Mouse (Mus musculus): ENCODE measurements at regions not wholly inside any gene's neighbourhood (a gene's known extent, or its start where the extent isn't known, plus 50 kb on each side); places are given as distances from the start of the nearest gene placed in this dataset.

DNA sequence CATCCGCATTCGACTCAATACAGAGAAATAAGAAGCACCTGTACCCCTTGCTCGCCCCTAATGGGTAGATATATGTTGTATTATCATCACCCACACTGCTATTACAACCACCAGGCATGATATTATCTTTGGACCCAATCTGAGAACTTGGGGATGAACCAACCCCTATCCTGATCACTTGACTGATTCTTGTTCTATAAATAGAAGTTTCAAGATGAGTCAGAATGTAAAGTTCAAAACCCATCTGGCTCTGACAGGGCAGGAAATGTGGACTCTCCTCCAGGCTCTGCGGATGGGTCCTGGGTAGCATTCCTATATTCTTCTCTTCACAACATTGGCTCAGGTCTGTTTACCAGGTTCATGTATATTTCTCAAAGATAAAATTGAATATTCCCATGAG is 61.9 kb upstream of the Pard3b start:
- DNase-seq (ENCODE audit: low spot score) (no peak), ATAC-seq (ENCODE audit: low FRiP score, low read depth) (no peak)
- H3K4me2 ChIP-seq (replicated peaks; ENCODE audit: low read depth, low read length, severe bottlenecking) = no peak overlapping the region
- WGBS = 89% methylated on average over 4 of the region's 4 CpGs
- H3K27me3 ChIP-seq (ENCODE audit: control insufficient read depth, insufficient read depth, low read length) = no peaks in the 10 kb centered on the region
- no peak for TF ChIP-seq POLR2A (IDR thresholded peaks at IDR 0.05; ENCODE audit: borderline replicate concordance, extremely low read depth, insufficient read depth, insufficient read length)
- H3K27ac ChIP-seq (replicated peaks; ENCODE audit: low read depth, low read length) = no peak overlapping the region
- H3K4me3 ChIP-seq (replicated peaks; ENCODE audit: low read length) = no peak overlapping the region
- H3K36me3 ChIP-seq (ENCODE audit: control insufficient read depth, insufficient read depth, low read length) = no peaks in the 10 kb centered on the region
- H3K9me3 ChIP-seq (ENCODE audit: control insufficient read depth, low read length) = no peaks in the 10 kb centered on the region
- no peaks in the 10 kb centered on the region for H3K4me1 ChIP-seq (ENCODE audit: control insufficient read depth, insufficient read depth, low read length)
- no peak overlapping the region for H3K9ac ChIP-seq (ENCODE audit: low read depth, low read length, severe bottlenecking)

DNA sequence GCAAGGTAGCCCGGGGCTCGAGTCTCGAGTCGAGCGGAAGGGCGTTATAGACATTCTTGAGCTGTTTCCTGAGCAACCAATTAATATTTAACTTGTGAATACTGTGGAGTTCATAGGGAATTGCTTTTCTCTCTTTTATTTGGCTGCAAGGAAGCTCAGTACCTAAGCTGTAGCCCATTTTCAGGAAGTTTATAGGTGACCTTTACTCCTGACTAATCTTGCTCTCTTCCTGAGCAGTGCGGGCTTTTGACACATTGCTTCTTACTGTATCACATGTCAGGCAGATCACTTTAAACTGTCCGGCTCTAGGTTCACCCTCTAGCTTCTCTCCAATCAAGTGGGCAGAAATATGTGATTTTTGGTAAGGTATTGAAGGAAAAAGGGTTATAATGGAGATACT is 51.4 kb upstream of the Pard3b start:
- TF ChIP-seq POLR2A (IDR thresholded peaks at IDR 0.05; ENCODE audit: borderline replicate concordance, extremely low read depth, insufficient read depth, insufficient read length) = no peak
- 84% methylated on average over 8 of the region's 8 CpGs for WGBS

More for the DNA sequence above, 51.4 kb upstream of the Pard3b start:
- H3K9ac ChIP-seq (ENCODE audit: low read depth, low read length, severe bottlenecking) = no peak overlapping the region
- H3K4me3 ChIP-seq (replicated peaks; ENCODE audit: low read length) = no peak overlapping the region
- no peaks in the 10 kb centered on the region for H3K27me3 ChIP-seq (ENCODE audit: control insufficient read depth, insufficient read depth, low read length)
- ATAC-seq (ENCODE audit: low FRiP score, low read depth) (no peak), DNase-seq (ENCODE audit: low spot score) (no peak)
- no peak overlapping the region for H3K4me2 ChIP-seq (replicated peaks; ENCODE audit: low read depth, low read length, severe bottlenecking)
- H3K9me3 ChIP-seq (ENCODE audit: control insufficient read depth, low read length) = no peaks in the 10 kb centered on the region
- no peak overlapping the region for H3K27ac ChIP-seq (replicated peaks; ENCODE audit: low read depth, low read length)
- H3K36me3 ChIP-seq (ENCODE audit: control insufficient read depth, insufficient read depth, low read length) = no peaks in the 10 kb centered on the region
- H3K4me1 ChIP-seq (ENCODE audit: control insufficient read depth, insufficient read depth, low read length) = no peaks in the 10 kb centered on the region
